ENCODE assay signal across 9 mouse cellular contexts in the genomic region with DNA sequence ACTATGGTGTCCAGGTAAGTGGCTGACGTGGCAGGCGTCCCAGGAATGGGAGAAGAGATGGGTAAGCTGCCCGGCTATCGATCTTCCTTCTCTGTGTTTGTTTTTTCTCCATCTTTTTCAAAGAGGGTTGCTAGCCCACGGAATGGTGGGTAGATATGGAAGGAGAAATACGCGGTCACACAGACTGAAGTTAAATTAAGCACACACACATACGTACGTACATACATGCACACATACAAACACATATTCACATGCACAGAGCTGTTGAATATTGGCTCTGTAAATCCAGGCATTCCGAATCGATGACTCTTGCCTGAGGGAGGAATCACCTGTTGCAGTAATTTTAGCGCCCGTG. TPM values are rescaled to one million over a fixed set of nuclear protein-coding genes. Genes with fewer than 3 reads are reported as not detected.
DNase-seq lines count a peak whose midpoint lies in the region; ATAC-seq lines count a peak whose summit lies in the region.
"Had no signal": no experiment of that assay in that cellular context is flagged by ENCODE, and none has a peak within 500 bp of the region (broad histone marks: within the 10 kb centered on the region; RNA-seq: fewer than 3 reads in every experiment).

No protein-coding gene starts in this region.

- H3K9ac ChIP-seq in heart, embryonic 16.5 days (ENCODE audit: low read length): peak overlapping the region; percentile 81

- H3K4me1 ChIP-seq in heart, embryonic 16.5 days (ENCODE audit: control insufficient read depth, insufficient read depth, low read length): peaks cover 19% of the 10 kb centered on the region

- DNase-seq in heart, postnatal 4 days: no peak
- DNase-seq in MEL-GATA-1-ER (ENCODE audit: extremely low read depth, low read depth): peak; percentile 6
- no peak for DNase-seq in right cerebral cortex, postnatal 10 days (ENCODE audit: low spot score in 2 of 2)
- DNase-seq in adrenal gland, postnatal 14 days: no peak

- peak overlapping the region; percentile 96 for H3K4me3 ChIP-seq in heart, embryonic 16.5 days (ENCODE audit: low read length)

- ATAC-seq in heart, embryonic 16.5 days (replicated peaks; ENCODE audit: extremely low read depth, insufficient read depth, low FRiP score): 0 out of 2 replicates have a peak, but pooled peaks have one; percentile 8
- ATAC-seq in granulocyte monocyte progenitor cell, adult 5-6 weeks (replicated peaks; ENCODE audit: poor library complexity, severe bottlenecking): peak; percentile 20
- ATAC-seq in megakaryocyte progenitor cell, adult 5-6 weeks (replicated peaks; ENCODE audit: poor library complexity): peak; percentile 23
- no peak for ATAC-seq in megakaryocyte-erythroid progenitor cell, adult 5-6 weeks (replicated peaks; ENCODE audit: low FRiP score, low TSS enrichment, poor library complexity, severe bottlenecking)

- H3K36me3 ChIP-seq in heart, embryonic 16.5 days (ENCODE audit: control insufficient read depth, insufficient read depth): peaks cover 12% of the 10 kb centered on the region

- H3K27me3 ChIP-seq in heart, embryonic 16.5 days (ENCODE audit: control insufficient read depth, insufficient read depth, low read length): no peaks in the 10 kb centered on the region

- 6% methylated on average over 13 of the region's 13 CpGs for WGBS in heart, embryonic 16.5 days

- H3K9me3 ChIP-seq in heart, embryonic 16.5 days (replicated peaks; ENCODE audit: control insufficient read depth, low read length): no peaks in the 10 kb centered on the region

- peak overlapping the region; percentile 95 for H3K4me2 ChIP-seq in heart, embryonic 16.5 days (ENCODE audit: low read depth, low read length)

- peak overlapping the region; percentile 93 for H3K27ac ChIP-seq in heart, embryonic 16.5 days (ENCODE audit: low read length)

RNA-seq across cellular contexts. Expression of gene BC048679, which starts 25.6 kb away (rescaled TPM):
- not detected in 2 replicates for polyA plus RNA-seq in heart, embryonic 16.5 days (2015; fragmentation: Nextera tagmentation; extraction: Ambion mirVana)
- not detected for total RNA-seq in heart, postnatal 4 days (2021)
- total RNA-seq in granulocyte monocyte progenitor cell, adult 5-6 weeks (2014; fragmentation: Nextera tagmentation): not detected in 2 replicates
- not detected in 2 replicates for total RNA-seq in granulocyte monocyte progenitor cell, adult 5-6 weeks (2017)
- not detected in 2 replicates for total RNA-seq in megakaryocyte progenitor cell, adult 5-6 weeks (2015)
- not detected in 2 replicates for total RNA-seq in megakaryocyte progenitor cell, adult 5-6 weeks (2017)
- not detected in 2 replicates for total RNA-seq in megakaryocyte-erythroid progenitor cell, adult 5-6 weeks (2014; fragmentation: Nextera tagmentation)
- total RNA-seq in megakaryocyte-erythroid progenitor cell, adult 5-6 weeks (2017): not detected in 2 replicates
- not detected in 2 replicates for total RNA-seq in adrenal gland, postnatal 14 days (2021)
- total RNA-seq: left cerebral cortex, adult 8-10 months had no signal

RNA-seq across cellular contexts. Expression of gene Ap3b2, which starts 29.9 kb away (rescaled TPM):
- 0.82 and 0.84 TPM in 2 replicates for polyA plus RNA-seq in heart, embryonic 16.5 days (2015; fragmentation: Nextera tagmentation; extraction: Ambion mirVana)
- total RNA-seq in heart, postnatal 4 days (2021): under 1 TPM; 0.14 TPM
- total RNA-seq in granulocyte monocyte progenitor cell, adult 5-6 weeks (2014; fragmentation: Nextera tagmentation): not detected in 2 replicates
- total RNA-seq in granulocyte monocyte progenitor cell, adult 5-6 weeks (2017): not detected in 2 replicates
- not detected in 2 replicates for total RNA-seq in megakaryocyte progenitor cell, adult 5-6 weeks (2015)
- total RNA-seq in megakaryocyte progenitor cell, adult 5-6 weeks (2017): not detected in 2 replicates
- not detected in 2 replicates for total RNA-seq in megakaryocyte-erythroid progenitor cell, adult 5-6 weeks (2014; fragmentation: Nextera tagmentation)
- total RNA-seq in megakaryocyte-erythroid progenitor cell, adult 5-6 weeks (2017): not detected in 2 replicates
- total RNA-seq in adrenal gland, postnatal 14 days (2021): 8.8 and 11.7 TPM in 2 replicates

RNA-seq across cellular contexts. Expression of gene Fsd2, which starts 43.1 kb away (rescaled TPM):
- 76.3 and 83.4 TPM in 2 replicates for polyA plus RNA-seq in heart, embryonic 16.5 days (2015; fragmentation: Nextera tagmentation; extraction: Ambion mirVana)
- total RNA-seq in heart, postnatal 4 days (2021): 100 to 1,000 TPM; 199 to 200 TPM
- 0.66 TPM in 1 of 2 replicates, not detected in the other for total RNA-seq in granulocyte monocyte progenitor cell, adult 5-6 weeks (2014; fragmentation: Nextera tagmentation)
- total RNA-seq in granulocyte monocyte progenitor cell, adult 5-6 weeks (2017): 0.13 and 0.41 TPM in 2 replicates
- total RNA-seq in megakaryocyte progenitor cell, adult 5-6 weeks (2015): 0.17 TPM in 1 of 2 replicates, not detected in the other
- 0.04 and 0.27 TPM in 2 replicates for total RNA-seq in megakaryocyte progenitor cell, adult 5-6 weeks (2017)
- total RNA-seq in megakaryocyte-erythroid progenitor cell, adult 5-6 weeks (2014; fragmentation: Nextera tagmentation): not detected in 2 replicates
- total RNA-seq in megakaryocyte-erythroid progenitor cell, adult 5-6 weeks (2017): 0.19 TPM in 1 of 2 replicates, not detected in the other
- 1.3 and 2.0 TPM in 2 replicates for total RNA-seq in adrenal gland, postnatal 14 days (2021)

RNA-seq across cellular contexts. Expression of gene Whamm, which starts 47.4 kb away (rescaled TPM):
- polyA plus RNA-seq in heart, embryonic 16.5 days (2015; fragmentation: Nextera tagmentation; extraction: Ambion mirVana): 3.9 and 4.2 TPM in 2 replicates
- total RNA-seq in heart, postnatal 4 days (2021): 1 to 10 TPM; 8.3 to 8.4 TPM
- total RNA-seq in granulocyte monocyte progenitor cell, adult 5-6 weeks (2014; fragmentation: Nextera tagmentation): 9.2 and 14.1 TPM in 2 replicates
- total RNA-seq in granulocyte monocyte progenitor cell, adult 5-6 weeks (2017): 18.4 and 19.3 TPM in 2 replicates
- total RNA-seq in megakaryocyte progenitor cell, adult 5-6 weeks (2015): 12.3 and 13.4 TPM in 2 replicates
- total RNA-seq in megakaryocyte progenitor cell, adult 5-6 weeks (2017): 17.5 and 18.6 TPM in 2 replicates
- 13.5 and 21.5 TPM in 2 replicates for total RNA-seq in megakaryocyte-erythroid progenitor cell, adult 5-6 weeks (2014; fragmentation: Nextera tagmentation)
- total RNA-seq in megakaryocyte-erythroid progenitor cell, adult 5-6 weeks (2017): 17.7 and 33.8 TPM in 2 replicates
- total RNA-seq in adrenal gland, postnatal 14 days (2021): 16.1 and 18.3 TPM in 2 replicates

Comparison
In these comparisons a context has a peak if more than half of its experiments do, and no peak if none do; other contexts are left out.
1. RNA of gene Fsd2, which starts 43.1 kb away (total RNA-seq): 199 to 200 TPM in heart, postnatal 4 days; 1.3 to 2.0 TPM in adrenal gland, postnatal 14 days, 0.13 to 0.66 TPM in granulocyte monocyte progenitor cell, adult 5-6 weeks, 0.04 to 0.27 TPM in megakaryocyte progenitor cell, adult 5-6 weeks and 0.19 TPM in megakaryocyte-erythroid progenitor cell, adult 5-6 weeks; every median in the first group is over 10 times any median in the second.